Mouse (Mus musculus): ENCODE data around the gene Sh2b1. TPM values are rescaled to one million over a fixed set of nuclear protein-coding genes. Genes with fewer than 3 reads are reported as not detected.

Sh2b1 gene
- 58.6 TPM for polyA plus RNA-seq (2017; shearing (Covaris generic))

DNA sequence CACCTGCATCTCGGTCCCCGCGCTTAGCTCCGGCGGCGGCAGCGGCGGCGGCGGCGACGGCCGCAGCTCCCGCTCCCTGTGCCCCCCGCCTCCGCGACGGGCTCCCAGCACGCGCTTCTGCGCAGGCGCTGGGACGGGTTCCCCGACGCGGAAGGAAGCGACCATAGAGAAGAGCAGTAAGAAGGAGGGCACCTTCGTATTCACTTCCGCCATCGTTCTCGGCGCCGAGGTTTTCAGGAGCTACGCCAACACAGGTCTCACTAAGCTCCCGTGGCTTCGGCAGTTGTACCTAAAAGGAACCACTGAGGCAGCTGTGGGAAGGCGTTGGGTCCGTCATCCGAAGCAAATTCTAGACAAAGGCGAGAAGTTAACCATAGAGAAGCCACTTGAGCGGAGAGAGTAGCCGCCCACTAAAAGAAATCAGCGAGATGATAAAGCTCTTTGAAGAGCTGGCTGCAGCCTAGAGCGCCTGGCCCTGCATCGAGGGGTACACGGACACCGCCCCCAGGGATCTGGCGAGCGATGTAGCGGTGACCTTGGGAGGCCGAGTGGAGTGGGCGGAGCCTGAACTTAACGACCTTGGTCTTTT is at the start of gene Sh2b1:
Gene Sh2b1 (minus strand): TSS at position 432 of the 589 bp plus-strand sequence.

DNA sequence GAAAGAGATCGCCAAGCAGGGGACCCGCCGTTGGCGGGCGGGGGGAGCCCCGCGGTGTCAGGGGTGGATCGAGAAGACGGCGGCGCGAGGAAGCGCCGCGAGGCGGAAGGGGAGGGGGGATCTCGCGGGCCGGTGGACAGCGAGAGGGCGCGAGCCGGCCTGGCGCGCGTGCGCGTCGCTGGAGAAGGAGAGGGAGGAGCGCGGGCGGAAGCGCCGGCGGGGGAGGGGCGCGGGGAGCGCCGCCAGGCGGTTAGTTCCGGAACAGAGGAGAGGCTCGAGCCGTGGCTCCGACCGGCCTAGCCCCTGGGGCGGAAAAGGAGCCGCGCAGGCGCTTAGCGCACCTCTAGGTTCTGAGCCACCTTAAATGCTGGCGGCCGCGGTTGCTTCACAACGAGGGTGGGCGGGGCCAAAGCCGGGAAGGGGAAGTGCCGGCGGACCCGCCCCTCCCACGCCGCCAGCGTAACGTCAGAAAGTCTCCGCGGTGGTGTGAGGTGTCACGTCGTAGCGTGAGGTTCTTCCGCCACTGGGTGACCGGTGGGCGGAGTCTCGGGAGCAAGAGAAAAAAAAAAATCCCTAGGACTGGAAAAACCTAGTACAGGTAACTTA is 28.2 kb upstream of the Sh2b1 start, which contains the start of gene Atxn2l:
Gene Atxn2l (minus strand): TSS at position 165 of the 606 bp plus-strand sequence.

GRCm38 (mm10) chr7:126487052-126487483 is 11.8 kb upstream of the Sh2b1 start, which contains the start of gene Tufm:
Gene Tufm (plus strand): TSS chr7:126487361.

GRCm38 (mm10) chr7:126463004-126463403 is 12.2 kb downstream of the Sh2b1 start, which contains the start of gene Atp2a1:
Gene Atp2a1 (minus strand): TSS chr7:126463108.

GRCm38 (mm10) chr7:126428631-126429502 is 46.4 kb downstream of the Sh2b1 start, which contains the start of gene Rabep2:
Gene Rabep2 (plus strand): TSS chr7:126428759.

Other genes starting within 250 kb of the Sh2b1 start
- 19.2 TPM for gene Sbk1, start 202.8 kb downstream of the Sh2b1 start, polyA plus RNA-seq (2017; shearing (Covaris generic))
- gene Lat, start 105.9 kb downstream of the Sh2b1 start, polyA plus RNA-seq (2017; shearing (Covaris generic)), result 675 TPM
- gene Spns1, start 98.0 kb downstream of the Sh2b1 start, polyA plus RNA-seq (2017; shearing (Covaris generic)), result 33.0 TPM
- 5.9 TPM for gene Nfatc2ip, start 78.7 kb downstream of the Sh2b1 start, polyA plus RNA-seq (2017; shearing (Covaris generic))
- gene Cd19, start 60.5 kb downstream of the Sh2b1 start, polyA plus RNA-seq (2017; shearing (Covaris generic)), result not detected
- 40.4 TPM for gene Rabep2, start 46.7 kb downstream of the Sh2b1 start, polyA plus RNA-seq (2017; shearing (Covaris generic))
- gene Atp2a1, start 12.3 kb downstream of the Sh2b1 start, polyA plus RNA-seq (2017; shearing (Covaris generic)), result 0.39 TPM
- gene Tufm, start 11.9 kb upstream of the Sh2b1 start, polyA plus RNA-seq (2017; shearing (Covaris generic)), result 66.5 TPM
- gene Atxn2l, start 28.0 kb upstream of the Sh2b1 start, polyA plus RNA-seq (2017; shearing (Covaris generic)), result 118 TPM
- 142 TPM for gene Eif3c, start 91.0 kb upstream of the Sh2b1 start, polyA plus RNA-seq (2017; shearing (Covaris generic))
- gene Apobr, start 109.5 kb upstream of the Sh2b1 start, polyA plus RNA-seq (2017; shearing (Covaris generic)), result 3.4 TPM
- gene Cln3, start 110.4 kb upstream of the Sh2b1 start, polyA plus RNA-seq (2017; shearing (Covaris generic)), result 83.6 TPM
- gene Il27, start 119.5 kb upstream of the Sh2b1 start, polyA plus RNA-seq (2017; shearing (Covaris generic)), result not detected
- not detected for gene Nupr1, start 155.4 kb upstream of the Sh2b1 start, polyA plus RNA-seq (2017; shearing (Covaris generic))
- gene Sgf29, start 173.9 kb upstream of the Sh2b1 start, polyA plus RNA-seq (2017; shearing (Covaris generic)), result 62.4 TPM
- gene Sult1a1, start 201.0 kb upstream of the Sh2b1 start, polyA plus RNA-seq (2017; shearing (Covaris generic)), result not detected
- 70.2 TPM for gene Bola2, start 220.0 kb upstream of the Sh2b1 start, polyA plus RNA-seq (2017; shearing (Covaris generic))
- gene Slx1b, start 220.4 kb upstream of the Sh2b1 start, polyA plus RNA-seq (2017; shearing (Covaris generic)), result 2.2 TPM
- 1,641 TPM for gene Coro1a, start 232.4 kb upstream of the Sh2b1 start, polyA plus RNA-seq (2017; shearing (Covaris generic))

Data from effector memory CD4-positive, alpha-beta T cell, adult 5 months (primary cell).